Mouse (Mus musculus) G1E (cell line): ENCODE data around the gene Lamtor2. TPM values are rescaled to one million over a fixed set of nuclear protein-coding genes. Genes with fewer than 3 reads are reported as not detected.
A peak's percentile ranks its signal among the peaks of the same experiment; 100 is the strongest.

Source experiments
- ATAC-seq: 2 replicates; pipeline ENCODE4 v1.8.0; 2016; ENCODE audit warnings: mild to moderate bottlenecking; ENCODE audit not compliant: insufficient number of reproducible peaks, poor library complexity, low FRiP score, severe bottlenecking; ENCODE audit errors: extremely low read depth
- DNase-seq: peaks from one replicate; pipeline ENCODE4 v3.0.0; 2012; ENCODE audit warnings: low spot score
- H3K27me3 ChIP-seq: 2 replicates; pipeline ENCODE4 v1.6.1; 2012; ENCODE audit warnings: mild to moderate bottlenecking, low read length, inconsistent platforms; ENCODE audit not compliant: insufficient read depth
- H3K36me3 ChIP-seq: replicated peaks from 2 replicates; pipeline ENCODE3; 2012; ENCODE audit warnings: mild to moderate bottlenecking, inconsistent platforms
- H3K4me1 ChIP-seq: 2 replicates; pipeline ENCODE4 v1.6.1; 2012; ENCODE audit warnings: low read depth, low read length, inconsistent platforms, mixed read lengths; ENCODE audit not compliant: insufficient read depth
- H3K4me3 ChIP-seq: 2 replicates; pipeline ENCODE4 v1.5.1; 2012; ENCODE audit warnings: low read depth, mild to moderate bottlenecking, inconsistent platforms, low read length, moderate library complexity, mixed read lengths
- H3K9me3 ChIP-seq: replicated peaks from 2 replicates; pipeline ENCODE4 v1.6.1; 2012; ENCODE audit warnings: inconsistent platforms
- CTCF ChIP-seq: IDR thresholded peaks from 2 replicates; pipeline ENCODE4 v1.5.1; 2012; ENCODE audit warnings: low read depth, low read length, inconsistent platforms, mixed read lengths
- GATA1 ChIP-seq: IDR thresholded peaks from 2 replicates; pipeline ENCODE4 v1.6.1; 2012; ENCODE audit warnings: borderline replicate concordance, low read length, inconsistent platforms, mixed read lengths
- GATA2 ChIP-seq: IDR thresholded peaks from 2 replicates; pipeline ENCODE4 v1.6.1; 2012; ENCODE audit warnings: low read depth, low read length, inconsistent platforms, borderline replicate concordance
- POLR2AphosphoS5 ChIP-seq: IDR thresholded peaks from 2 replicates; pipeline ENCODE4 v1.6.1; 2012; ENCODE audit warnings: low read depth, low read length, inconsistent platforms; ENCODE audit not compliant: insufficient replicate concordance
- TAL1 ChIP-seq: conservative IDR thresholded peaks from 2 replicates; pipeline ENCODE4 v1.6.1; 2012; ENCODE audit warnings: low read depth, low read length, inconsistent platforms, mixed read lengths
- polyA plus RNA-seq: library from polyadenylated mRNA; stranded (reverse); fragments of >175 nt; gene quantifications from 2 replicates; pipeline ENCODE4 v1.2.3, GENCODE M21; 2012
- total RNA-seq, 2 experiments: library from RNA; stranded (forward) in 1 of 2; stranded (reverse) in 1 of 2; fragments of 200-1000 nt in 1 of 2; fragments of >200 nt in 1 of 2; fragmentation: Nextera tagmentation in 1 of 2; gene quantifications; 2 replicates each; pipeline ENCODE4 v1.2.3; 2014 to 2017

The Lamtor2 gene
- total and polyA plus RNA-seq, 3 experiments = 44.7 to 182 (median 97.5) TPM

DNA sequence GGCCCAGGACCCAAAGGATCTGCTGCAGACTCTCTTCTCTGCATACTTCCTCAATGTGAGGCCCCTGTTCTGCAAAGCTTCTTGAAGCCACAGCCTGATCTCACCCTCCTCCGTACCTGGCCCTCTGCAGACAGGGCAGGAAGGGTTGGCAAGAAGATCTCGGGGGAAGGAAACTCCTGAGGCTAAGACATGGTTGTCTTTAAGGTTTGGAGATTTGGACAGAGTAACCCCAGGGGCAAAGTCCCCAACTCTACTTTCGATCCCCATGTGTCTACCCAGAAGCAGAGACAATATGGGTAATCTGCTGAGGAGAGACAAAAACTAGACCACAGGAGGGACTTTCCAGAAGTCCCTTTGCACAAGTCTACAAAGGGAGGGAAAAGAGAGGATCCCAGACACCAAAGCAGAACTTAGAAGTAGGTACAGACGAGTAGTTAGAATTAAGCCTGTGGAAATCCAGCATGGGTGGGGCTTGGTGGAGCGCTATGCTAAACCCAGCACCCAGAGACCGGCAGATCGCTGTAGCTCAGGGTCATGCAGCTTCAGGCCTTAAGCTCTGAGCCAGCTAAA is 39.2 kb downstream of the Lamtor2 start:
- Histone ChIP-seq H3K36me3 (no peaks in the 10 kb centered on the region), H3K9me3 (no peaks in the 10 kb centered on the region), H3K4me3 (peak overlapping the region; percentile 31; the same call in 1 of the 2 replicates), H3K4me1 (peaks cover 75% of the 10 kb centered on the region), H3K27me3 (no peaks in the 10 kb centered on the region; the same call in 1 of the 2 replicates)
- DNase-seq (no peak), ATAC-seq (no peak)
- TF ChIP-seq TAL1 (no peak), GATA1 (no peak), CTCF (no peak), GATA2 (no peak), POLR2AphosphoS5 (no peak)

DNA sequence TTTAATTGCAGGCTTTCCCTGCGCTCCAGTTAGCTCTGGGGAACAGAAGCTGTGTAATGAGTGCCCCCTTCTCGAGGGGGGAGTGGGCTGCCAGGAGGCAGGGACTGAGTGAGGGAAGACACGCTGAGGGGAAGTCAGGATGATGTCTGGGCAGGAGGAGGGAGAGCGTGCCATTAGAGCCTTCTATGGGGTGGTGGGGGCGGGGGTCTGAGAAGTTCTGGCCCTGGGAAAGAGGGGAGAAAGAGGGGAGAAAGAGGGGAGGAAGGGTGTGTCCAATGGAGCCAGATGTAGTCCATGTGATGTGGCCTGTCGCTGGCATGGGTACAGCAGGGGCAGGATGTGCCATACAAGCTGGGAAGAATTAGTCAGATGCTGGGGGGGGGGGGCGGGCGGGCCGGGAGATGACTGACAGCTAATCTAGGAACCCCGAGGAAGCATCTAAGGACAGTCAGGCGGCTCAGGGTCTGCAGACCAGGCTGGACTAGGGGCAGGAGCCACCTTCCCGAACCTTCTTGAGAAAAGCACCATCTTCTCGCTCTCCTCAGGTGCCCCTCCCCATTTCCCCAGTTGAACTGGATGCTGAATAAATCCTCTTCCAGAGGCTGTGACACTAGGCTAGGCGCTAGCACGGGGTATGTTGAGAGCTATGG is 39.9 kb downstream of the Lamtor2 start:
- Histone ChIP-seq H3K9me3 (no peaks in the 10 kb centered on the region), H3K4me1 (peaks cover 81% of the 10 kb centered on the region), H3K4me3 (peak overlapping the region; percentile 31; the same call in 1 of the 2 replicates), H3K36me3 (peaks cover 2% of the 10 kb centered on the region), H3K27me3 (no peaks in the 10 kb centered on the region; the same call in 1 of the 2 replicates)
- ATAC-seq (no peak), DNase-seq (no peak)
- TF ChIP-seq POLR2AphosphoS5 = no peak
- TF ChIP-seq CTCF = no peak
- no peak for TF ChIP-seq GATA2
- TF ChIP-seq GATA1 = no peak
- no peak for TF ChIP-seq TAL1

DNA sequence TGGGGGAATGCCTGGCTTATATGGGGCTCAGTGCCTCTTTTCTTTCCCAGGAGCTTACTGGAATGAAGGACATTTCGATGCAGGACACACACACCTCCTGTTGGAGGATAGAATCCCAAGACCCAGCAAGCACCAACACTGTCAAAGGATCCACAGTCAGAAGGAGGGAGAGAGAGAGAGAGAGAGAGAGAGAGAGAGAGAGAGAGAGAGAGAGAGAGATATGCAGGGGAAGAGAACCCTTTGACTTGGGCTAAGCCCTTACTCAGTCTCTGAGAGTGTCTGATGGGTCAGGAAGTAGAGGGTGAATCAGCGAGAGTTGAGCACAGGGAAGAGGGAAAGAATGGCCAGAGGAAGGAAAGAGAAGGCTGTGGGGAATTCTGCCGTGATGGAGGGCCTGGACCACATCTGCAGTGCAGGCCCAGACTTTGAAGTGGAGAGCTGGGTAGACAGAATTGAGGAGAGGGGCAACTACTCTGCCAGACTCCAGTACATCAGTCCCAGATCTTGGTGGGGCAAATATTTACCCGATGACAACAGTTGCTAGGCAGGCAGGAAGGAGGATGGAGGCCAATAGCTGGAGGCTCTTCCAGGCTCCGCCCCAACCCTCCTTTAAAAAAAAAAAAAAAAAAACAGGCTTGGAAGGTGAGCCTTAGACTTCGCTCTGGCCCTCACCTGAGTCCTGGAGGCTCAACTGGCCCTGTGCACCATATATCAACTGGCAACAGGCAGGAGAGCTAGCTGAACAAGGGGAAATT is 40.6 kb downstream of the Lamtor2 start:
- Histone ChIP-seq H3K9me3 (no peaks in the 10 kb centered on the region), H3K4me3 (no peak overlapping the region; the same call in 1 of the 2 replicates), H3K27me3 (no peaks in the 10 kb centered on the region), H3K4me1 (peaks cover 87% of the 10 kb centered on the region), H3K36me3 (peaks cover 4% of the 10 kb centered on the region)
- no peak for DNase-seq
- no peak for ATAC-seq
- no peak for TF ChIP-seq POLR2AphosphoS5
- TF ChIP-seq GATA2 = no peak
- no peak for TF ChIP-seq TAL1
- no peak for TF ChIP-seq CTCF
- TF ChIP-seq GATA1 = no peak

DNA sequence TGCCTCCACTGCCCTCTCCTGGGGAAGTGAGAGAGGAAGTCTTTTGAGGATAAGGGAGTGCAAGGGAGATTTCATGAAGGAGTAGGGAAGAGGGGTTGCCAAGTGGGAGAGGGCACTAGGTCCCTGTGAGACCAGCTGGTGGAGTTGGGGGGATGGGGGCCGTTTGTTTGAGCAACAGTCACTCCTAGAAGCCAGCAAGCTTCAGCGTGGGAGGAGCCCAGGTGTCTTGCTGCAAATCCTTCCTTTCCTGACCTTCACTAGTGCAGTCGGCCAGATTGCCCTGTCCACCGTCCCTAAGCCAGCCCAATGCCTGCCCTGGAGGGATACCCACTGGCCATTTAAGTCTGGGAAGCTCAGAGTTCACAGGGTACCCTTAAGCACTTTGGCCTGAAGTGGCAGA is 41.3 kb downstream of the Lamtor2 start:
- TF ChIP-seq POLR2AphosphoS5 (no peak), TAL1 (no peak), GATA1 (no peak), GATA2 (no peak), CTCF (no peak)
- Histone ChIP-seq H3K4me1 (peaks cover 94% of the 10 kb centered on the region), H3K9me3 (no peaks in the 10 kb centered on the region), H3K27me3 (no peaks in the 10 kb centered on the region), H3K4me3 (peak overlapping the region; percentile 22; the same call in 1 of the 2 replicates), H3K36me3 (peaks cover 7% of the 10 kb centered on the region)
- ATAC-seq (no peak), DNase-seq (no peak)

DNA sequence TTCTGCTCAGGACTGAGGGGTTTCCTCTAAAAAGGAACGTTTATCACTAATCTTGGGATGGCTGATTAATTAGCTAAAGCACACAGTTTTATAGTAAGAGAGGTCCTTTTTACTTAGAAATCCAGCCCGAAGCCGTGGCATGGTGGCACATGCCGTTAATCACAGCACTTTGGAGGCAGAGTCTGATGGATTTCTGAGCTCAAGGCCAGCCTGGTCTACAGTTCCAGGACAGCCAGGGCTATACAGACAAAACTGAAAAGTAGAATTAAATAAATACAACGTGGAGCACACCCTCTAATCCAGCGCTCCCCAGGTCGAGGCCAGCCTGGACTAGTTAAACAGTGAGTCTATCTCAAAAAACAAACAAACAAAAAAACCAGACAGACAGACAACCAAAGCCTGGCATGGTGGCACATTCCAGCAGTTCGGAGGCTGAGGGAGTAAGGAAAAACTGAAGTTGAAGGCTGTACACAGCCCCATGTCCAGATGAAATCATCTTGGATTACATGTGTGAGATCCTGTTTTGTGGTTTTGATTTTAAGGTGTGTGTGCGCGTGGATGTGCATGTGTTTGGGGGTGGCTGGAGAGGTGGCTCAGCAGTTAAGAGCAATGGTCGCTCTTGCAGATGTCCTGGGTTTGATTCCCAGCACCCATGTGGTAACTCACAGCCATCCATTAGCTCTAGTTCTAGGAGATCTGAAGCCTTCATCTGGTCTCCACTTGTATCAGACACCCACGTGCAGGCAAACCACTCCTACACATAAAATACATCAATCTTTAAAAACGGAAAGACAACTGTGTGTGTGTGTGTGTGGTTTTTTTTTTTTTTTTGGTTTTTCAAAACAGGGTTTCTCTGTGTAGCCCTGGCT is 42.2 kb downstream of the Lamtor2 start:
- H3K27me3 ChIP-seq = no peaks in the 10 kb centered on the region
- TF ChIP-seq GATA2 (no peak), TAL1 (no peak), CTCF (no peak), POLR2AphosphoS5 (no peak), GATA1 (no peak)
- DNase-seq = no peak
- peaks cover 97% of the 10 kb centered on the region for H3K4me1 ChIP-seq
- ATAC-seq = no peak
- H3K36me3 ChIP-seq = peaks cover 7% of the 10 kb centered on the region
- no peaks in the 10 kb centered on the region for H3K9me3 ChIP-seq
- peak overlapping the region; percentile 70; the same call in 1 of the 2 replicates for H3K4me3 ChIP-seq
